Mouse (Mus musculus) adrenal gland, adult (tissue): Measurements from ENCODE around the gene Trcg1.

Experiments used
- DNase-seq, 2 experiments: peaks; one replicate each; pipeline ENCODE4 v3.0.0; 2022 to 2023; ENCODE audit warnings: low spot score in 1 of 2; ENCODE audit not compliant: inconsistent age in 2 of 2

Gene Trcg1

DNA sequence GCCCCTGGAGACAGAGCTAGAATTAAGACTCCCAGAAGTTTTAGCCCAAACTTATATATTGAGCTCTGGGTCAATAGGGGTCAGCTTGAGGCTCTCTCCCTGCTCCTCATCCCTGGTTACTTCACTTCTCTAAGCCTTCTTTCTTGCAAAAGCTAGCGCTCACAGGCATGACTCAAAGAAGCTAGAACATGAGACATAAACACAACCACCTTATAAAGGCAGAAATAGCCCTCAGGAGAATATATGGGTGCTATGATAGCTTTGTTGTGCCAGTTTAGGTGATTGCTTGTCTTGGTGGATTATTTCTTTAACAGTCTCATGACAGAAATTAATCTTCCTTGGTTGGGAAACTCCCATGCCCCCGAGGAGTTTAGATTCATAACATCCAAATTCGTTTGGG is 58.5 kb downstream of the Trcg1 start:
- DNase-seq: no peak

DNA sequence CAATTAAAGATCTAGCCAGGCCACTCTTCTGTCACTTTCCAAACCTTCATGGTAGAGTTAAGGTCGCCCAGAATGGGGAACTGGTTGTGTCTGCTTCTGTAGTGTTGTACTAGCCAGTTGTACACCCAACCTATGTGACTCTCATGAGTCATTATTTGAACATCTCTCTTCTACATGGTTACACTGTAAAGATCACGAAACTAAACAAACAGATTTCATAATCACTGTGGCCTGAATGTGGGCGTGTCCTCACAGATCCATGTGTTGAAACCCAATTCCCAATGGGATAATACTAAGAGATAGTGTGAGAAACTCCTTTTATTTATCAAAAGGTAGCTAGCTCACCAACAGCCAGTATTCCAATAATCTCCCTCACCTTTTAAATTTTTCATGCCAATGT is 59.3 kb downstream of the Trcg1 start:
- DNase-seq: no peak

DNA sequence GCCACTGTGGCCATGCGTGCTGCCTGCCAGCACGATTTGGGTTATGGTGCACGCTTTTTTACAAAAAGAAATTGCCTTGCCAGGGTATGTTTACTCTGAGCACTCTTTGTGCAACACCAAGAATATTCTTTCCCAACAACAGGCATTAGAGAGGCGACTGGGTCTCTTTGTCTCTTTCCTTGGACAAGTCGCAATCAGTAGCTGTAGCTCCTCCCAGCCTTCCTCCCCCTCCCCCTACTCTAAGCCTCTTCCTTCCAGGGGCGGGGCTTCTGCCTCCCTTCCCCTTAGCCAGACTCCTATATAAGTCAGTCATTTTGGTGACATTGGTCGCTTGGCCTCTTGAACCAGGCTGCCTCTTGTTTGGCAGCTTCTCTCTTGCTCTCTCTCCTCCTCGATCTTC is 59.9 kb downstream of the Trcg1 start:
- DNase-seq: no peak

DNA sequence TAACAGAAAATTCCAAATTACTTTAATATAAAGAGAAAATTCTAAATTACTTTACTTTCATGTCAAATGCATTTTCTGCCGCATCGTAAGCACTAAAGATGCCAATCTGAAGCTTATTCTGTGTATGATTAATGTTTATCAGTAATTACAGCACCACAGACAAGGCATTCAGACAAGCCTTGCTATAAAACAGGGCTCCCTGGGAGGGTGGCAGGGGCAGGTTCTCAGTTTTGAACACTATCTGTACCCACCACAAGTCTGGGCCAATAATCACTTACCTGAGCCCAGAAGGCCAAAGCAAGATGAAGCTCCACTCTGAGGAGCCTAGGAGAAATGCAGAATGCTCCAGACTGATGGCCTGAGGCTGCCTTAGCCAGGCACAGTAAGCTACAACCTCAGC is 61.6 kb downstream of the Trcg1 start:
- no peak for DNase-seq
